Mouse (Mus musculus) thymus, adult 2 months (tissue): ENCODE results near the gene Cdk14. TPM values are rescaled to one million over a fixed set of nuclear protein-coding genes. Genes with fewer than 3 reads are reported as not detected.

Experiments used
- DNase-seq: peaks from one replicate; pipeline ENCODE4 v3.0.0; 2021
- H3K27ac ChIP-seq: fragments of 200-500 bp; 2 replicates; pipeline ENCODE4 v1.5.1; 2012; ENCODE audit warnings: low read length, control low read depth; ENCODE audit not compliant: control insufficient read depth, insufficient read depth
- H3K27me3 ChIP-seq: fragments of 200-500 bp; 2 replicates; pipeline ENCODE4 v1.6.1; 2012; ENCODE audit warnings: mild to moderate bottlenecking, low read length, moderate library complexity, mixed read lengths; ENCODE audit not compliant: control insufficient read depth, insufficient read depth
- H3K36me3 ChIP-seq: fragments of 200-500 bp; 2 replicates; pipeline ENCODE4 v1.6.1; 2012; ENCODE audit warnings: mild to moderate bottlenecking, low read length, moderate library complexity; ENCODE audit not compliant: control insufficient read depth, insufficient read depth
- H3K4me1 ChIP-seq: fragments of 200-500 bp; replicated peaks from 2 replicates; pipeline ENCODE4 v1.6.1; 2012; ENCODE audit warnings: low read length; ENCODE audit not compliant: control insufficient read depth, insufficient read depth
- H3K4me3 ChIP-seq: fragments of 200-500 bp; 2 replicates; pipeline ENCODE4 v1.5.1; 2012; ENCODE audit warnings: mild to moderate bottlenecking, low read length, control low read depth, moderate library complexity; ENCODE audit not compliant: control insufficient read depth, insufficient read depth
- CTCF ChIP-seq: fragments of 200-500 bp; IDR thresholded peaks from 2 replicates; pipeline ENCODE4 v1.5.1; 2012; ENCODE audit warnings: mild to moderate bottlenecking, control low read depth, low read length, moderate library complexity, borderline replicate concordance; ENCODE audit not compliant: control insufficient read depth, poor library complexity, insufficient read depth; ENCODE audit errors: extremely low read depth
- POLR2A ChIP-seq: fragments of 200-500 bp; IDR thresholded peaks from 2 replicates; pipeline ENCODE4 v1.6.1; 2012; ENCODE audit warnings: mild to moderate bottlenecking, low read length, control low read depth, moderate library complexity; ENCODE audit not compliant: control insufficient read depth, poor library complexity, insufficient read depth; ENCODE audit errors: extremely low read depth
- WGBS: fragments of 180-500 bp; shearing (Covaris S2); methylation state at CpG from one replicate; pipeline ENCODE4 v1.1.7; 2018; 5-methylcytosine and 5-hydroxymethylcytosine counted together
- polyA plus RNA-seq: library from polyadenylated mRNA; depleted of rRNA; stranded (reverse); fragments of >200 nt; gene quantifications from 2 replicates; pipeline ENCODE4 v1.2.3, GENCODE M21; 2012

Gene Cdk14
- polyA plus RNA-seq, 1 experiment, result 0.90 TPM

DNA sequence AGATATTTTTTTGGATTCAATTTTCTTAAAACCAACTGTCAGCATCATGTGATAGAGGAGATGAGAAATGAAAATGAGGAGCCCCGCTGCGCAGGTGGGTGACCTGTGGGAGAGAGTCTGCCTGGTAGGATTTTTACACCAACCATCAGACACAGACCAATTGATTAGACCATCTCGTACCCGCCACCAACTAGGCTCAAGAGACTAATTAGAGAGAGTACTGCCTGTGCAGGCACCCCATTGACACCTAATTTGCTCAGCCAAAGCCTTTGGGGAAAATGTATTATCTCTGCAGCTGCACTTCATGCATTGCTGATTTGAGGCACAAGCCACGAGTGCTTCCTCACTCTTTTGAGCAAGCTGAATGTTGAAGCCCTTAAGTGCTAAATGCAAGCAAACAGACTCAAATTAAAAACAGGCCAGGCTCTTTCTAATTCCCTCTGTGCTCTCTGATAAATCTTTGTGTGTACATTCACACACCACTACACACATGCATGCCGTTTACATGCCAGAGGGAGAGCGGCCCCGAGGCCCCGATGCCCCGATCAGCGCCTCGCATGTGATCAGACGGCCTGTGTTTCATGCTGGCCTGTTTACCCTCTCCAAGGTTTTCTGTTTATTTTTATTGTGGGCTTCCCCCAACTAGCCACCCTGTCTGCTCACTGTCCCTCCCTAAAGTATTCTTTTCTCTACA lies 607.9 kb downstream of the Cdk14 start:
- WGBS, result 95% methylated on average over 13 of the region's 13 CpGs

DNA sequence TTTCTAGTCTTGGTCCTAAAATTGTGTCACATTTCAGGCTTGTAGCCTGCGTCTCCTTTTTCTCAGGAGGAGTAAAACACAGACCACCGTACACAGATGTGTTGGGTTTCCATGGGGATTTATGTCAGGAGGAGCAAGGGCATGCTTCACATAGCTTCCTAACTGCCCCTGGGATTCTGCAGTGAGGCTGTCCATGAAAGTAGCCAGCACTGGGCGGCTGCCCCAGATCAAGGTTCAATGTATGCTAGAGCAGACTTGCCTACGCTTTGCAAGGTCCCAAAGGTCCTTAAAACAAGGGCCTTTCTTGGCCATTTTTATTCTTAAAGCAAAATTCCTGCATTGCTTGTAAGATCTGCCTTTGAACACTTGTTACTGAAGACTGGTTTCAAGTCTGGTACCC lies 614.9 kb downstream of the Cdk14 start:
- DNase-seq, result no peak
- TF ChIP-seq CTCF (no peak), POLR2A (no peak)
- no peaks in the 10 kb centered on the region for H3K4me1 ChIP-seq
- H3K4me3 ChIP-seq, result no peak overlapping the region
- no peaks in the 10 kb centered on the region for H3K36me3 ChIP-seq
- H3K27ac ChIP-seq, result no peak overlapping the region
- H3K27me3 ChIP-seq, result no peaks in the 10 kb centered on the region
- 93% methylated on average over 4 of the region's 4 CpGs for WGBS

More for the DNA sequence above, 607.9 kb downstream of the Cdk14 start:
- no peaks in the 10 kb centered on the region for H3K4me1 ChIP-seq
- H3K27me3 ChIP-seq, result no peaks in the 10 kb centered on the region
- DNase-seq, result no peak
- no peak overlapping the region for H3K4me3 ChIP-seq
- H3K27ac ChIP-seq, result no peak overlapping the region
- no peaks in the 10 kb centered on the region for H3K36me3 ChIP-seq
- TF ChIP-seq CTCF (no peak), POLR2A (no peak)

DNA sequence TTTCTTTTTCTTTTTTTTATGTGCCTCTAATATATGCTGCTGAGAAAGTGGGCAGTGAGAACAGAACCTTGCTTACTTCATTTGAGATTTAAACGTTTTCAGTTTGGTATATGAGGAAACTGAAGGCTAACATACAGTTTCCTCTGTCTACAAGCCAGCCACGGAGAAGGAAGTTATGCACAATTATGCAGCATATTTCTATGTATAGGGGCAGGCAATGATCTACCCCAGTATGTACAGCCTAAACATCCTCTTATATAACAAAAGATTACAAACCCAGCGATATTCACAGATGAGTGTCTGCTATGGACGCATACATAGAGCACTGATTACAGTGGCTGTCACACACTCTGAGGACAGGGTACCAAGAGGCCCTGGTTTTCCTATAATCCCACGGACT lies 616.4 kb downstream of the Cdk14 start:
- no peak overlapping the region for H3K27ac ChIP-seq
- WGBS, result 37% methylated on average over 5 of the region's 5 CpGs
- H3K4me1 ChIP-seq, result no peaks in the 10 kb centered on the region
- no peaks in the 10 kb centered on the region for H3K27me3 ChIP-seq
- H3K4me3 ChIP-seq, result no peak overlapping the region
- no peaks in the 10 kb centered on the region for H3K36me3 ChIP-seq
- no peak for TF ChIP-seq CTCF
- no peak for DNase-seq

DNA sequence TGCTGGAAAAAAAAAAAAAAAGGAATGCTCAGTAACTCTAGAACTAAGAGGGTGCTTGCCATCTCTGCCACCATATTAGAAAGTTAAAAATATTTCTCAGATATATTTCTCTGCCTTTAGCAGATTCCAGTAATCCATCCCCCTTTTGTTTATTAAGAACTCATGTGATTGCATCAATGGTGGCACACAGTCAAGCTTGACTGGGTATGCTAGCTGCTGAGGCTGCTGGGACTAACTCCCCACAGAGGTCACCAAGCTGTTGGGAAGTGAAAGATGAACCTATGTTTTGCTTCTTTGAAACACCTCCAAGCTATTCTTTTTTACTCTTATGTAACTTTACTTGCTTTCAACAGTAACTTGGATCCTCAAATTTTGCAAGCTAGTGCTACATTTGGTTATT lies 618.1 kb downstream of the Cdk14 start:
- Histone ChIP-seq H3K4me1 (no peaks in the 10 kb centered on the region), H3K27me3 (no peaks in the 10 kb centered on the region), H3K36me3 (no peaks in the 10 kb centered on the region), H3K27ac (no peak overlapping the region), H3K4me3 (no peak overlapping the region)
- TF ChIP-seq CTCF, result no peak
- TF ChIP-seq POLR2A, result no peak
- DNase-seq, result no peak

DNA sequence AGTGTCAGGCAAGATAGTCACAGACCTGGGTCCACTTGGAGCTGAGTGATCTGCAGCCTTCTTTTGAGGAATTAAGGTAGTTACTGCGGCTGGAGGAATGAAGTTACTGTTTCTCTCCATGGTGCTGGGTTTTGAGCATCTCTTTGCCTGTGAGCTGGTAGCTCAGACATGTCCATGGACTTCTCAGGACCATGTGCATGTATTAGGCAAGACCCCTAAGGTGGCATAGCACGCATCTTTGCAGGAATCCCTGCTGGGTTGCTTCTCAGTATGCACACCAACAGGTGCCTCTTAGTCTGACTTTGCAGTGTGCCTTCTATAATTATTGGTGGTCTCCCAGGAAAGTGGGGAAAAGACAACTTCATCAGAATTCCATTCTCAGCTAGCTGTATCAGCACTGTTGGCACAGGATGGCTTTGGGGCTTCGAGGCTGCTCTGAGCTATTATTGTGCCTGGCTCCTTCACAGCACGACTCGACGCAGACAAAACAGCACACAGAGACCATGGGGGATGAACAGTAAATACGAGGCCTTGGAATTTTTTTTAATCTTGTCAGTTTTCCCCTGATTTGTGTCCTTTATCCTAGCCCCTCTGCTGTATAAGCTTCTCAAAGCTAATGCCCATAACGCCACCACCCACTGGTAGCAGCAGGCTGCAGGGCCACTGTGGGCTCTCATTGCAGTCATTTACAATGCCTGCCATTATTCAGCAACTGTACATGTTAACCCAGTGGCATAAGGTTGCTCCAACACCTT lies 618.8 kb downstream of the Cdk14 start:
- Histone ChIP-seq H3K36me3 (no peaks in the 10 kb centered on the region), H3K27ac (no peak overlapping the region), H3K27me3 (no peaks in the 10 kb centered on the region), H3K4me1 (no peaks in the 10 kb centered on the region), H3K4me3 (no peak overlapping the region)
- TF ChIP-seq CTCF (no peak), POLR2A (no peak)
- 94% methylated on average over 8 of the region's 8 CpGs for WGBS
- no peak for DNase-seq

DNA sequence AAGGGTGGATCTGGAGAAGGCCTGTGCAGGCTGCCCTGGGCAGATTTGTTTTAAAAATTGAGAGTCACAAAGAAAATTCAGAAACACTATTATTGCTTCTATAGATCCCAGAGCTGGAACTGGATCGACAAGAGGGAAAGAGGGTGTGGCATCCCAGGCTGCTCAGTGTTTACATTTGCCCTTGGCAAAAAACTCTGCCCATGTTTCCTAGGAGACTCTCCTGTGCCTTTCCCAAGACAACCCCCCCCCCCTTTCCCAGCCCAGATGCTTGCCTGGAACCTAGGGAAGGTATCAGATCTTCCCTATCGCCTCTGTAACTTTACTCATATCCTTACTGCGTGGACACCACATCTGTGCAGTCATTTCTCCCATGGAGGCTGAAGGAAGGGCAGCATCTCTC lies 628.9 kb downstream of the Cdk14 start:
- TF ChIP-seq POLR2A, result no peak
- no peak for TF ChIP-seq CTCF
- Histone ChIP-seq H3K36me3 (no peaks in the 10 kb centered on the region), H3K27ac (no peak overlapping the region), H3K4me1 (no peaks in the 10 kb centered on the region), H3K27me3 (no peaks in the 10 kb centered on the region), H3K4me3 (no peak overlapping the region)
- 88% methylated on average over 3 of the region's 3 CpGs for WGBS
- no peak for DNase-seq

DNA sequence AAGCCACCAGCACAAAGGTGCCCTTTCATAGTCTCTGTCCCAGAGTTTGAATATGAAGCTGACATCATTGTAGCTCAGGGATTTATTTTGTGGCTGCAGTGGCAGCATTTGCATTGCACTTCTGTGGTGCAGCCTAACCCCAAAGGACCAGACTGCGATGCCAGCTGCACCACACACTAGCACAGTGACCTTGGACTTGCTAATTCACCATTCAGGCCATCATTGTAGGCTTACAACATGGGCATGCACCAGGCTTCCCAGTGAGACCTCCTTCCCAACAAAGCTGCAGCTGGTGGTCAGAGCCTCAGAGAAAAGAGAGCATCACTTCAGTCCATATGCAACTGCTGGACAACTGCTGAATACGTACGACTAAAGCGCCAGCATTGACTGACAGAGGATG lies 629.8 kb downstream of the Cdk14 start:
- Histone ChIP-seq H3K36me3 (no peaks in the 10 kb centered on the region), H3K4me1 (no peaks in the 10 kb centered on the region), H3K27ac (no peak overlapping the region), H3K4me3 (no peak overlapping the region), H3K27me3 (no peaks in the 10 kb centered on the region)
- 96% methylated on average over 4 of the region's 4 CpGs for WGBS
- no peak for DNase-seq
- TF ChIP-seq CTCF (no peak), POLR2A (no peak)
